Mouse (Mus musculus) right cerebral cortex, adult 18-20 months (tissue): ENCODE results near the gene Gm43638.
A peak's percentile ranks its signal among the peaks of the same experiment; 100 is the strongest.
"Not testable (repeated sequence)": the region's sequence is repeated elsewhere in the genome, so short reads cannot be mapped to it uniquely, and the experiment has no call there.

Experiments used
- DNase-seq: peaks from one replicate; pipeline ENCODE4 v3.0.0; 2022; ENCODE audit warnings: mixed read lengths

Gene Gm43638

GRCm38 (mm10) chr5:87486706-87487105 is at the start of gene Gm43638:
TSS of gene Gm43638 (minus strand) at chr5:87486806.
- not testable (repeated sequence) for DNase-seq

GRCm38 (mm10) chr5:87535994-87536644 is 49.5 kb upstream of the Gm43638 start:
- DNase-seq: no peak

GRCm38 (mm10) chr5:87532288-87532687 is 45.7 kb upstream of the Gm43638 start:
- DNase-seq: no peak

GRCm38 (mm10) chr5:87523561-87523960 is 37.0 kb upstream of the Gm43638 start:
- DNase-seq: not testable (repeated sequence)

- DNase-seq: no peak
Observed at GRCm38 (mm10) chr5:87505776-87506458, 19.3 kb upstream of the Gm43638 start.

GRCm38 (mm10) chr5:87502687-87503086 is 16.1 kb upstream of the Gm43638 start:
- DNase-seq: no peak

- DNase-seq: no peak
Observed at GRCm38 (mm10) chr5:87499341-87499740, 12.7 kb upstream of the Gm43638 start.

- DNase-seq: no peak
Observed at GRCm38 (mm10) chr5:87498936-87499335, 12.3 kb upstream of the Gm43638 start.

GRCm38 (mm10) chr5:87490771-87491170 is 4.2 kb upstream of the Gm43638 start, which contains the start of gene Ugt2a1:
TSS of gene Ugt2a1 (minus strand) at chr5:87490871.
- DNase-seq: no peak

- DNase-seq: no peak
Observed at GRCm38 (mm10) chr5:87482160-87482559, 4.4 kb downstream of the Gm43638 start, which contains the start of gene Ugt2a2. TSS of gene Ugt2a2 (minus strand) at chr5:87482260.

GRCm38 (mm10) chr5:87458810-87459209 is 27.8 kb downstream of the Gm43638 start:
- no peak for DNase-seq

- DNase-seq: no peak
Observed at GRCm38 (mm10) chr5:87457701-87458100, 28.9 kb downstream of the Gm43638 start.

GRCm38 (mm10) chr5:87456216-87456850 is 30.3 kb downstream of the Gm43638 start:
- no peak for DNase-seq

GRCm38 (mm10) chr5:87455519-87455918 is 31.1 kb downstream of the Gm43638 start:
- DNase-seq: no peak

GRCm38 (mm10) chr5:87452514-87452913 is 34.1 kb downstream of the Gm43638 start:
- not testable (repeated sequence) for DNase-seq

GRCm38 (mm10) chr5:87436264-87436663 is 50.3 kb downstream of the Gm43638 start:
- peak; percentile 2 for DNase-seq

- DNase-seq: no peak
Observed at GRCm38 (mm10) chr5:87425676-87426075, 60.9 kb downstream of the Gm43638 start.

- DNase-seq: not testable (repeated sequence)
Observed at GRCm38 (mm10) chr5:87424041-87424440, 62.6 kb downstream of the Gm43638 start, which contains the start of gene Ugt2b38. TSS of gene Ugt2b38 (minus strand) at chr5:87424203.
